Mouse (Mus musculus) thymus, adult 2 months (tissue): ENCODE data around the gene Pced1a.

ENCODE experiments used
- CTCF ChIP-seq: fragments of 200-500 bp; IDR thresholded peaks from 2 replicates; pipeline ENCODE4 v1.5.1; 2012; ENCODE audit warnings: mild to moderate bottlenecking, control low read depth, low read length, moderate library complexity, borderline replicate concordance; ENCODE audit not compliant: control insufficient read depth, poor library complexity, insufficient read depth; ENCODE audit errors: extremely low read depth
- POLR2A ChIP-seq: fragments of 200-500 bp; IDR thresholded peaks from 2 replicates; pipeline ENCODE4 v1.6.1; 2012; ENCODE audit warnings: mild to moderate bottlenecking, low read length, control low read depth, moderate library complexity; ENCODE audit not compliant: control insufficient read depth, poor library complexity, insufficient read depth; ENCODE audit errors: extremely low read depth

DNA sequence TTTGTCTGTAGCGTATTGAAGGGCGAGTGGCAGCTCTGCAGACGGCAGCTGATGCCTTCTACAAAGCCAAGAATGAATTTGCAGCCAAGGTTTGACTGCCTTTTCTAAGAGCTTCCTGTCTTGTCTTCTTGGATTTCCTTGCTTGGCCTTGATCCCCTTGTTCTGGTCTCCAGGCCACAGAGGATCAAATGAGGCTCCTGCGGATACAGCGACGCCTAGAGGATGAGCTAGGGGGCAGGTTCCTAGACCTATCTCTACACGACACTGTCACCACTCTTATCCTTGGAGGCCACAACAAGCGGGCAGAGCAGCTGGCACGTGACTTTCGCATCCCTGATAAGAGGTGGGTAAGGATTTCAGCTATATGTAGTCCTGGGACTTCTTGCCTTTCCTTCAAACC lies 17.7 kb upstream of the Pced1a start:
- TF ChIP-seq POLR2A (no peak), CTCF (no peak)
